Mouse (Mus musculus) E14TG2a.4 (cell line): ENCODE data around the gene Hjurp.

Experiments
- CTCF ChIP-seq: conservative IDR thresholded peaks from 2 replicates; pipeline ENCODE4 v1.5.1; 2014; ENCODE audit warnings: low read length
- NANOG ChIP-seq: IDR thresholded peaks from 2 replicates; pipeline ENCODE4 v1.6.1; 2014; ENCODE audit warnings: borderline replicate concordance, low read length, mixed read lengths
- POU5F1 ChIP-seq: IDR thresholded peaks from 2 replicates; pipeline ENCODE4 v1.6.1; 2014; ENCODE audit warnings: low read length, borderline replicate concordance

- TF ChIP-seq POU5F1 (no peak), CTCF (peak; percentile 100), NANOG (no peak)
Observed at GRCm38 (mm10) chr1:88287697-88287980, 10.2 kb upstream of the Hjurp start.
